Mouse (Mus musculus) forelimb bud, embryonic 11.5 days (tissue): Measurements from ENCODE around the gene Dedd.
A peak's percentile ranks its signal among the peaks of the same experiment; 100 is the strongest.

Source experiments
- DNase-seq: peaks from one replicate; pipeline ENCODE4 v3.0.0-alpha.2; 2012; ENCODE audit warnings: low read depth, low spot score

Dedd gene

GRCm38 (mm10) chr1:171361106-171362103 is 32.5 kb downstream of the Dedd start:
- peak; percentile 75 for DNase-seq

GRCm38 (mm10) chr1:171365934-171366333 is 37.0 kb downstream of the Dedd start:
- DNase-seq, result no peak

- DNase-seq, result no peak
Measured at GRCm38 (mm10) chr1:171369845-171370556, 41.1 kb downstream of the Dedd start, which contains the start of gene Nectin4. Nectin4 (plus strand) TSS chr1:171370099.

- DNase-seq, result no peak
Measured at GRCm38 (mm10) chr1:171372880-171373279, 43.9 kb downstream of the Dedd start.

GRCm38 (mm10) chr1:171373946-171374345 is 45.0 kb downstream of the Dedd start:
- DNase-seq, result no peak

- no peak for DNase-seq
Measured at GRCm38 (mm10) chr1:171375646-171376097, 46.7 kb downstream of the Dedd start.

- DNase-seq, result no peak
Measured at GRCm38 (mm10) chr1:171378298-171378697, 49.4 kb downstream of the Dedd start.

- peak; percentile 46 for DNase-seq
Measured at GRCm38 (mm10) chr1:171379935-171380599, 51.1 kb downstream of the Dedd start.

GRCm38 (mm10) chr1:171382096-171382620 is 53.2 kb downstream of the Dedd start:
- DNase-seq, result no peak

- peak; percentile 10 for DNase-seq
Measured at GRCm38 (mm10) chr1:171384361-171384760, 55.4 kb downstream of the Dedd start.

GRCm38 (mm10) chr1:171385171-171385570 is 56.2 kb downstream of the Dedd start:
- DNase-seq, result no peak

- peak; percentile 60 for DNase-seq
Measured at GRCm38 (mm10) chr1:171387099-171387498, 58.2 kb downstream of the Dedd start.

GRCm38 (mm10) chr1:171388376-171389102 is 59.6 kb downstream of the Dedd start, which contains the start of gene Arhgap30:
Arhgap30 (plus strand) TSS chr1:171388954.
- DNase-seq, result no peak

- DNase-seq, result no peak
Measured at GRCm38 (mm10) chr1:171390101-171390500, 61.2 kb downstream of the Dedd start.
